Mouse (Mus musculus) left cerebral cortex, adult 8-10 months (tissue): ENCODE data around the gene Stim2. TPM values are rescaled to one million over a fixed set of nuclear protein-coding genes. Genes with fewer than 3 reads are reported as not detected.

Experiments
- DNase-seq, 2 experiments: peaks; one replicate each; pipeline ENCODE4 v3.0.0; 2022; ENCODE audit warnings: low spot score in 2 of 2
- total RNA-seq, 4 experiments: library from RNA; stranded (reverse); gene quantifications; 2 replicates each; pipeline ENCODE4 v1.2.4; 2022

The Stim2 gene
- total RNA-seq, 4 experiments from 2014 or later, result 73.6 to 84.1 (median 77.8) TPM

DNA sequence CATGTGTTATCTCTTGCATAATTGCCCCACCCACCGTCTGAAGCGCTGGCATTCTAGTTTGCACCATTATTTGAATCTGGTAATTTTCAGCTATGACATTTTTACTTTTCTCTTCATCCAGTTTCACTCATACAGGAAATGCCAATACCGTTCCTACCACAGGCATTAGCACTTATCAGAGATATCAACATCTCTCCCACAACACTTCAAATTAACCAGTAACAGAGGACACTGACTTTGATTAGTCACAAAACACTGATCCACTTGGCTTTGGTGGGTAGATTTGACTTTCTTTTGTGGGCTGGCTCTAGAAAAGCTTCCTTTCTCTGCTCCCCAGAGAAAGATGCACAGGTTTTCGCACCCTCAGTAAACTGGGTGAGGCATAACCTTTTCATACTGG is 3.7 kb upstream of the Stim2 start:
- no peak for DNase-seq

DNA sequence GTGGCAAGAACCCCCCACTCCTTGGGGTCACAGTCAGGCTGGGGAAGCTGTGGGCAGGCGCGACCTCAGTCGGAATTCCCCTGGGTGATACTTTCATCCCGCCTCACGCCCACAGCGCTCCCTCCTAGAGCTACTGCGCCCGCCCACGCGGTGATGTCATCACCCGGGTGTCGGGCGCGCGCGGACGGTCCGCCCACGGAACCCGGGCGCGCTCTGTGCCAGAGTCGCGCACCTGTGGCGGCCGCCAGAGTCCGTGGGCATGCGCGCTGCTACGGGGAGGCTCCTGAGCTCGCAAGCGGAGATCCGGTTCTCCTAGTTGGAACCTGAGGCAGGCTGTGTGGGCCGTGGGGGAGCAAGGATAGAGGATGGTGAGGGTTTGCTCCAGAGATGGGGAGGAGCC is 3.0 kb upstream of the Stim2 start:
- peak; percentile 68 to 92 for DNase-seq

DNA sequence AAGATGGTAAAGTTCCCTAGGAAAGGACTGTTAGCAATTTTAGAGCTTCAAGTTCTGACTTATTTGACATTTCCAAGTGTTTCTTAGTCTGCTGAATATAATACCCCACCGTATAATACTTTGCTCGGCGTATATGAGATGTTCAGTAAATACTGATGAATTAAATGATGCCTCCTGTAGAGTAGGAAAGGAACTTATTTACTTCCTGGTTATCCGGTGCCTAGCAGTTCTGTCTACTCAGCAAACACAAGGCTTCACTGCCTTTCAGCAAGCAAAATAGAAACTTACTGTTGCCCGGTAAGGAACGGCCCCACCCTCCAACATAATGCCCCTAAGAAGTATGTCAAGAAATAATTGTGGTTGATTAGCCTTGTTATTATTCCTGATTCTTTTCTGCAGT is 1.5 kb upstream of the Stim2 start:
- DNase-seq, result no peak

DNA sequence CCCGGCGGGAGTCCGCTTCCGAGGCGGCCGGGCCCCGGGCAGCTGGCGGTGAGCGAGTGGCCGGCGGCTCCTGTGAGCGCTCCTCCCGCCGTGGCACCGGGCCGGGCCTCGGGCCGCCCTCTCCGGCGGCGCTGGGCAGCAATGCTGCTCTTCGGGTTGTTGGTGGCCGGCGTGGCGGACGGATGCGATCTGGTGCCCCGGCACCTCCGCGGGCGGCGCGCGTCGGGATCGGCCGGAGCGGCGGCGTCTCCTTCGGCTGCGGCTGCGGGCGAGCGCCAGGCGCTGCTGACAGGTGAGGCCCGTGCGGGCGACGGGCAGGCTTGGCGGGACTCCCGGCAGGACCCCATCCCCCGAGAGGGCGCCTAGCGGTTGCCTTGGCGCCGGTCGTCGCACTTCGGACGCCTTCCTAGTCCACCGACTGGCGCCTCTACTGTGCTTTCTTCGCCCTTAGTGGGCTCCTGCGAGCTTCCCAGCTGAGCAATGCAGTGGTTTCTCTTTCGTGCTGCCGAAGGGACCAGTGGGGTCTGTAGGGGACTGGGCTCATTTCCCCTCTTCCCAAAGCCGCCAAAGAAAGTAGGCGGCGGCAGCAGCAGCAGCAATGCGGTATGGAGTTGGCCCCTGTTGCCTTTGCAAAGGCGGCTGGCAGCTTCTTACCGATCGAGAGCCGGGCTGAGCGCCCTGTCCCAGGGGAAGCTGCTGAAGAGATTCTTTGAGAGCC is 603 bp downstream of the Stim2 start:
- peak; percentile 44 to 51 for DNase-seq

DNA sequence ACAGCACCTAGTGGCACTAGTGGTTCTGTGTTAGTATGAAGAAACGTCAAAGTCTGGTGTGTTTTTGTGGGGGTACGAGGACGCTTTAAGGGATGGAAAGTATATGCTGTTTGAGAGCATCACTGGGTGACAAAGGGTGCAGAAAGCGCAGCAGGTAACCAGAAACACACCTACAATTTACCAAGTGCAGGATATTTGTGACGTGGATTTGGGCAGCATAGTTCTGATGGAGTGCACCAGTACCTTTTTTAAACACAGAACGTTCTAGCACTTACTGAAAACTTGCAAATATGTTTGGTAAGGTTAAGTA is 1.1 kb downstream of the Stim2 start:
- DNase-seq, result no peak

DNA sequence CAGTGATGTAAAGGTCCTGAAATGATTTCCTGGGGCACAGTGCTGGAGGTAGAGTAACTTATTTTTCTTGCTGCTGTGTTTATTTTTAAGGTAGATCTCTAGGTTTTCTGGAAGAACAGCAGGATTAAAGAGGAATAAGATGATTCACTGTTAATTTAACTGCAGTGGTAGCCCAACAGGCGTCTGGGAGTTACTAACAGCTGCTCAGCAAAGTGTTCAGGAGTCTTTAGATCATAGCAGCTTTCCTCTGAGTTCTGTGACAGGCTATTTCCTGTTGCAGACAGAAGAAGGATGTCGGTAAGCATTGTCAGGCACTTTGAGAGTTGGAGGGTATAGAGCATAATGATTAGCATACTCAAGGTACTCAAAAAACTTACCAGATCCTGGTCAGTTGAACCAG is 1.5 kb downstream of the Stim2 start:
- DNase-seq, result no peak

DNA sequence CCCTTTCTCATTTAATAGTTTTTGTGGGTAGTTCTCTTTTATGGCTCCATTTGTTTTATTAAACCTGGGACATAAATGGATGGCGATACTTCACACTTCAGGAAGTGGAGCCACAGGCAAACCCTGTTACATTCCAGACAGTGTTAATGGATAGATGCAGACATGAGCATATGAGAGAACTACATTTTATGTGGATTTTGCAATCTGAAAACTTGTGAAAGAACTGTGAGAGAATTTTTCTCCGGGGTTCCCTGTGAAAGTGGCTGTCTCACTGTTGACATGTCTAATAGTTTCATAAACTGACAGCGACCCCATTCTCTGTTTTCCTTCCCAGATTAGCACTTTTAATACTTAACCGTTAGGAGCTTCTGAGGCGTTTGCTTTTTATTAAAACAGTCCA is 2.7 kb downstream of the Stim2 start:
- no peak for DNase-seq

DNA sequence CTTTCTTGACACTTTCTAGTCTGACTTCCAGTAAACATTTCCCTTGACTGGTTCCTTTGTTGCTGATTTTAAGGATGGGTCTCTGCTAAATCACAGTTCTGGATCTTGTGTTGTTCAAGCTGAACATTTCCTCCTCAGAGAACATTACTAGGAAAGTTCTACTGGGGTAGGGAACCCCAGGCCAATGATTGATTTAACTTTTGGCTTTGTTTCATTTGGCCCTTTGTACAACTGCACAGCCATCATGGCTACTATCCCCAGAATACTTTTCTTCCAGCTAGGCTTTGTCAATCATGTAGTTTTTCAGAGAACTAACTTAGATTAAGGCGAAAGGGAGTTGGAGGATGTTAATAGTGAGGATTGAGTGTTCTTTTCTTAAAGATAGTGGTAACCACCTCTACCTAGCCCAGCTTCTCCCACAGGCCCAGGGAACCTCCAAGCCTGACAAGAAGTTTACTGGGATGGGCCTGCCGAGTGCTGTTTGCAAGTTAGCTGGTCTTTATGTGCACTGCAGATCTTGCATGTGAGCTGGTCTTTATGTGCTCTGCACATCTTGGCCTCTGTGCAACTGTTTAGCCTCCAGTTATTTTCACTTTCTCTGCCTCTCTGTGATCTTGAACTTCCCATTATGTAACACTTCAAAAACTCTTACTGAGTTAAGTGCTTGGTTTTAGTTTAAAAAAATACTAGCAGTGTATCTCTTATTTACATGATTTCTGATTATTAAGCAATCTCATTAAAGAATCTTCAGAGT is 7.0 kb downstream of the Stim2 start:
- no peak for DNase-seq

DNA sequence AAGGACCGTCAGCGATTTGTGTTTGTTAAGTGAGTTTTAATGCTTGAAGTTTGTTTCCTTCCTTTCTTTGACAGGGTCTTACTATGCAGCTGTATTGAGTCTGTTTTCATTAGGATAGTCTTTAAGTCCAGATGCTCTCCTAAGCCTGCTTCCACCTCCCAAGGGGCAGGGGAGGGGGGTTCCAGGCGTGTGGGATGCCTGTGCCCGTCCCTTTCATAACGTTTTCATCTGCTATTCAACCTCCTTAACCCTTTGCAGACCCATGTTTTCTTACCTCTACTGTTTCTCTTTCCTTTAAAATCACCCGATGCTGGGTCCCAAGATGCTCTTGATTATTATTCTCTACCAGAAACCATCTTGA is 7.5 kb downstream of the Stim2 start:
- DNase-seq, result no peak

DNA sequence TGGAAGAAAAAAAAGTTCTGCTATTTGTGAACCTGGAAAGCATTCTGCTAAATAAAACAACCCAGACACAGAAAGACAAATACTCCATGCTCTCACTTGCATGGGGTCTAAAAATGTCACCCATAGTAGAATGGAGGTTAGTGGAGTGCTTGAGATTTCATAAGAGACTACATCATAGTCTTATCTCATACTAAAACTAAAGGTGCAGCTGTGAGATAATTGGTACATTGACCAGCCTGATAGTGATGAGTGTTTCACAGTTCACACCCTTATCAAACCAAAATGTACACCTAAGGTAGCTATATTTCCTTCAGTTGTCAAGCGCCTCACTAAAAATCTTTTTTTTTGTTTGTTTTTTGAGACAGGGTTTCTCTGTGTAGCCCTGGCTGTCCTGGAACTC is 8.5 kb downstream of the Stim2 start:
- DNase-seq, result no peak

DNA sequence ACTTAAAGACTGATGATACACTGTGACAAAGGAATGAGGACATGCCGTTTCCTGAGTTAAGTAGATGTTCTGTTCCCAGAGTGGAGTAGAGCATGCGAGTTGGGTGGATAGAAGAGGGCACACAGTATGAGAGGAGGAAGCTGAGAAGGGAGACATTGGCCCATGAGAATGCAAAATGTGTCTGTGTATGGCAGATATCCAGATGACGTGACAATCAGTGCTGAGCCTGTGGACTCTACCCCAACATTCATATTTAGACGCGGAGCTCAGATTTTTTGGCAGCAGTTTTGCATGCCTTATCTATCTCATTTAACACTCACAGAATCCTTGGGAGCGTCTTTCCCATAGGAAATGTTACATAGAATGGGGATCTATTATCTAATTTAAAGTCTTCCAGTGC is 9.3 kb downstream of the Stim2 start:
- no peak for DNase-seq

DNA sequence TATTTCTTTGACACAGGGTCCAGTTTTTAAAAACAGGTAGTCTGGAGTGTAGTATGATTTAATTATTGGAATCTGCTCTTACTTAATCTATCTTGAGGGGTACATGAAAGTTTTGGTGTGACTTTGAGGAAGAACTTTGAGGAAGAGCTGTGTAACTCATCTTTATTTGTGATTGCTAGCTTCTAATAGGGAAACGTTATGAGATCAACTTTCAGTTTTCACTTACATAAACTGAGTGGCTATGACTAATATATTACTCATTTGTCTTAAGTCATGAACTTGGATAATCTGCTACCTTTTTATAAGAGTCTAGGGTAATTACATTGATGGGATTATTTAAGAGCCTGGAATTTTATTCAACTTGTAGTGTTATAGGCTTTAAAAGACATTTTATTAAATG is 15.0 kb downstream of the Stim2 start:
- no peak for DNase-seq

DNA sequence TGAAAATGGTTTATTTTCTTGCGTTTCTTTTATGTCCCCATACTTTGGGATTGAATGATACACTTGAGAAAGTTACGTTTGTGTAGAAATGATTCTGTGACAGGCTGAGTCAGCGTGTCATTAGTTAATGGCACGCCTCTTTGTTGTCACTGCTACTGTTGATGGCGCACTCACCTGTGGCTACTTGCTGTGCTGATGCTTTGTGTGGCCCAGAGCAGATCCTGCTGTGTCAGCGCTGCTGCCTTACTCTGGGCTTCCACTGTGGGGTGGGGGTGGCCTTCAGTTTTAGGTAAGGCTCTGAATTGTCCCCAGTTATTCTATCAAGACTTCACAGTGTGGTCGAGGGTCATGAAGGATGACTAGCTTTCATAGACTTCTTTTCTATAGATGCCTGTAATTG is 18.8 kb downstream of the Stim2 start:
- no peak for DNase-seq

DNA sequence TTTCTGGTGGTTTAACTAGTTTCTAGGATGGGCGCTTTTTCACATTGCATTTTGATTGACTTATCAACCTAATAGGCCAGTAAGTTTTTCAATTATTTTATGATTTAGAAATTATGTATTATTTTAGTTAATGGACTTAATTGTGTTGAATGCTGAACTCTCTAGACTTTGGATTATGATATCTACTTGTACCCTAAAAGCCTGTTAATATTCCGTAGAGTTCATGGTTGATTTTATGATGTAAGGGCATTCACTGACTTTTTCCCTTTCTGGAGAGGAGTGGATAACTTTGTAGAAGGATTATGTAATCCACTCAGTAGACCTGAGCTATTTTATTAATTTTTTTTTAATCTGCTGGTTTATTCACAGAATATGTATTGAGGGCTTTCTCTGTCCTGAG is 20.6 kb downstream of the Stim2 start:
- DNase-seq, result no peak

DNA sequence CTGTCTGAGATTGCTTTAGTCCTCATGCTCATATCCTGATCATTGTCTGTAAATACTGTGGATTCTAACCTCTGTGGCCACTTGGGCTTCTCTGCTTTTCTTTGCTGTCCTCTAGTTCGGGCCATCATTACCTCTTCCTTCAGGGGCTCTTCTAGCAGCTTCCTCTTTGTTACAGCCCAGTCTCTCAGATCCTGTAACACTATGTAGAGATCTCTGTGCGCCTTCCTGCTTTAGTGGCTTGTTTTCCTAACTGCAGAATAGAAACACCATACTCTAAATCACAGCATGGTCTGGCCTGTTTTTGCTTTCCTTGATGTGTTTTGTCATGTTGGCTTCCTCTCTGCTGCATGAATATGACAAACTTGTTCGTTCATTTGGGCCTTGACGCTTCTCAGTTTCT is 21.2 kb downstream of the Stim2 start:
- no peak for DNase-seq

DNA sequence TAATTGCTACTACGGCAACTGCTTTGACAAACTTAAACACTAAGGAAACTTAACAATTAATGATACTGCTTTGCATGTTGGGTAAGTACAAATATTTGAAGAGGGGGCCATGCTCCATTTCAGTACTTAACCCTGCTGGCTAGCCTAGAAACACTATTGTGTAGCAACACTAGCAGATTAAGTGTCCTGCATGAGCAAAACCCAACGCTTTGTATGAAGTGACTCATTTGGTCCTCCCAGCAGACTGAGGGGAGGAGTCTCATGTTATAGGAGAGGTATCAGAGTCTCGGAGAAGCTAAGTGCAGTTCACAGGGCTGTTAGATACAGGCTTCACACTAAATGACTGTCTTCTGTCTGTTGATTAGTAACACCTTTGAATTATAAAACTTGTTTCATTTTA is 26.3 kb downstream of the Stim2 start:
- no peak for DNase-seq

DNA sequence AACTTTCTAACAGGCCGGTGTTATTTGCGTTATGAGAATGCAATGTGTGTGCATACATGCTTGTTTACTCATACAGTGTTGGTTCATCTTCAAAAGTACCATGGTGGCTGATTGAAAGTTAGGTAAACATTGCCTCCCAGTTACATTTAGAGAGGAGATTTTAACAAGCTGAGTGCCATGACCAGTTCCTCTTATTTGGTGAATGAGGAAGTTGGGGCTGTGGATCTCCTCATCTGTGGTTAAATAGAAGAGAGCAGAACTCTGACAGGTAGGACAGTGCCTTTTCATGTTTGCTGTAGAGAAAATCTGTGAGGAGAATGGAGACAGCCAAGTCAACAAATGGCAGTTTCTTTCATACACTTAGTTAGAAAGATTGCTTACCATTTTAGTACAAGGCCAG is 27.3 kb downstream of the Stim2 start:
- DNase-seq, result no peak

DNA sequence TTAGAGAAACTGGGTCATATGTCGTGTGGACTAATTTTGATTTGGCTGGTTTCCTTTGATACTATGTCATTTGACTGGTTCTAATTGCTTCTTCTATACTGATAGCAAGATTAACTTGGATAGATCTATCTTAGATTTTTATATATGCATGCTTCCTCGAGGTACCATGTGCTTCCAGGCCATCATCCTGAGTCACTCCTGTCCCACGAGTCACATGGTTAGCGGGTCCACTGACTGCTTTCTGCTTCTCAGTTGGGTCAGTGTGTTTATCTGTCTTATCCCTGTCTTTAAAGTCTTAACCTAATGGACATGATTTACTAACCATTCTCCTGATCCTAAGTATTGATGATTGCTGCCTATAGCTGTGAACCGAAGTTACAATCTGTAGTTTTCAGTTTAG is 34.9 kb downstream of the Stim2 start:
- DNase-seq, result no peak

DNA sequence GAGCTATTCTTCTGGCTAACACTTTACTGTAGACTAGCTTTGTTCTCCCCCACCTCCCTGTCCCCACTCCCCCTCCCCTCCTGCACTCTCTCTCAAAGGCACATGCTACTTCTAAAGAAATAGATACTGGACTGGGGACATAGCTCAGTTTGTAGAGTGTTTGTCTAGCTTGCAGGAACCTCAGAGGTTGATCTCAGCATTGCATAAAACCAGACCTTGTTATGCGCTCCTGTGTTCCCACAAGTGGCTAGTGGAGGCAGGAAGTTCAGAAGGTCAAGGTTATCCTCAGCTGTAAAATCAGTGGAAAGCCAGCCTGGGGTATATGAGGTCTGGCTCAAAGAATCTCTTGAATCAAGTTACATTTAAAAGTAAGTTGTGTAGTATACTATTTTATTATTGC is 36.4 kb downstream of the Stim2 start:
- DNase-seq, result no peak

DNA sequence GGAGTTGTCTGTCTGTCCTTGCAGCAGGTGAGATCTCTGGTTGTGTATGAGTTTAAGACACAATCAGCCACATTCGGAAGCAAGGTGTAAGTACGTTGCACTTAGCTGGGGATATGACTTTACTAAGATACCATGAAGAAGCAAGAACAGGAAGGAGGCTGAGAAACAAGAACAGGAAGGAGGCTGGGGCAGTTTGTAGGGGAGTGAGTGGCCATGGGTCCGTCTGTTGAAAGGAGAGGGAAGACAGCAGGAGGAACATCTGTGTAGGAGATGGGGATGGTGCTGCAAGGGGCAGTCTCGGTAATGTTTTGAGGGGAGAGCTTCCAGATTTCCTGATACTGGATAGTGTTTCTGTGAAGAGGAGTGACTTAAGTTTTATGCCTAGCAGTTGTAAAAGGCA is 40.3 kb downstream of the Stim2 start:
- DNase-seq, result no peak

DNA sequence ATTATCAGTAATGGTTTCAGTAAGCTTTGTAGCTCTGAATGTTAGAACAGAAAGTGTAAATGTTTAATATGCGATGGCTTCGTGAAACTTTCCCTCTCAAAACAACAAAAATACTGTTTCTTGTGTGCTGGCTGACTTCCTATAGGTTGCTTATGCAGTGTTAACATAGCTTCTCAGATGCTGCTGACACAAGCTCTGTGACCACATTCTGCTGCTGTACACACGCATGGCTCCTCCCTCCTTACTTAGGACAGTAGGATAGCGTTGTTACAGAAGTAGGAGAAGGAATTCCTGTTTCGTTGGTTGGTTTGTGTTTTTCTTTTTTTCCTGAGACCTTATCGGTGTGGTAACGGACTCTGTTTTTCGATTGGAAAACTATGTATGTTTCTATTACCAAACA is 42.2 kb downstream of the Stim2 start:
- DNase-seq, result no peak

DNA sequence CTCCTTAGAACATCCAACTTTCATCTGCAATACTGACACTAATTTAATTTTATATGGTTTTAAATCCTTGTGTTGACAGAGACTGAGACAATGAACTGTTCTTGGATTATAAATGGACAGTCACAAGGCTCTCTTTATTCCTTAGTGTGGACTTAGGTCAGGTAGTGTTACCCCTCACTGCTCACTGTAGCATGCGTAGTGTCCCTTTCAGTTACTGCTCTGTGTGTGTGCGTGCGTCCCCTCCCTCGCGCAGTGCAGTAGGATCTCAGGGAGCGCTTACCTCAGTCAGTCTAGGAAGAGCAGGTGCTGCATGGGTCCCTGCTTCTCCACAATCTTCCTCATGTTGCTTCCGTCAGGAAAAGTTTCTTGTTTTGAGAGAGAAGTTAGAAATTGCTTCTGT is 43.7 kb downstream of the Stim2 start:
- DNase-seq, result no peak

DNA sequence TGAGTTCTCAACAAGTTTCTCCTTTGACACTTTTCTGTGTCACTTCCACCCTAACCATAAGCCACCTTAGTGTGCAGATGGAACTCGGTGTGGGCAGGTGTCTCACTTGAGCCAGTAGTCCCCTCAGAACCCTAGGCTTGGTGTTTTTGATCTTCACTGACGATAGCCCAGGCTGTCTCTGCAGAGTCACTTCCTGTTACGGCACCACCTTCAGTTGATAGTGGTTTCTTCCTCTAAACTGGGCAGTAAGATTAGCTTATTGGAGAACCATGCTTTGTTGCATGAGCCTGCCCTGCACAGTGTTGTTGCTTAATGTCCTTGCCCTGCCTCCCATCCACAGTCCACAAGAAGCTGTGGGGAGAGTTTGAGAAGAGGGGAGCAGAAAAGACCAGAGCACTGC is 47.2 kb downstream of the Stim2 start:
- no peak for DNase-seq

DNA sequence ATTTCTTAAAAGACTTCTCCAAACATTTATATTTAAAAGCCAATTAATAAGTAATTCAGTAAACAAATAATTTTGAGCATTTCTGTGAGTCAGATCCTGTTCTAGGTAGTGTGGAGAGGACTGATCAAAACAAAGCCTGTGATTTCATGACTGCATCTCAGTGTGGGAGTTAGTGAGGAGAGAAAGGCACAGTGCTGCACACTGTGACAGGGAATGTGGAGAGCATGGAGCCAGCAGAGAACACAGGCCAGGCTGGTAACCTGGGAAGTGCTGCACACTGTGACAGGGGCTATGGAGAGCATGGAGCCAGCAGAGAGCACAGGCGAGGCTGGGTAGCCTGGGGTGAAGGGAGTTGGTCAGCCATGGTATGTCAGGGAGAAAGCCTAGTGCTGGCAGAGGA is 48.1 kb downstream of the Stim2 start:
- no peak for DNase-seq
